In genomic region chr14:76681581-76682377, GRCm38 (mm10) we compare ENCODE assay signal across 9 mouse cellular contexts.
DNase-seq lines count a peak whose midpoint lies in the region; ATAC-seq and TF ChIP-seq lines count a peak whose summit lies in the region.
"Had no signal": no experiment of that assay in that cellular context is flagged by ENCODE, and none has a peak within 500 bp of the region (broad histone marks: within the 10 kb centered on the region; RNA-seq: fewer than 3 reads in every experiment).

No protein-coding gene starts in this region.

- intact Hi-C loops in gastrocnemius, postnatal 14 days (cut with DNase I; ENCODE audit: low total_unique reads), result no loop called here

- no peak for TF ChIP-seq CTCF in hindbrain, postnatal 0 days (IDR thresholded peaks at IDR 0.05; ENCODE audit: low read depth)
- TF ChIP-seq CTCF in liver, postnatal 0 days (IDR thresholded peaks at IDR 0.05; ENCODE audit: low read depth), result no peak

- no peaks in the 10 kb centered on the region for H3K36me3 ChIP-seq in liver, embryonic 11.5 days (ENCODE audit: control insufficient read depth, insufficient read depth, low read length)
- no peaks in the 10 kb centered on the region for H3K36me3 ChIP-seq in hindbrain, postnatal 0 days (ENCODE audit: insufficient read depth, low read length)
- no peaks in the 10 kb centered on the region; the same call in 1 of the 2 replicates for H3K36me3 ChIP-seq in liver, postnatal 0 days (replicated peaks; ENCODE audit: insufficient read depth, low read length)
- H3K36me3 ChIP-seq: liver, embryonic 13.5 days had no signal

- H3K4me1 ChIP-seq in liver, embryonic 11.5 days (replicated peaks; ENCODE audit: control insufficient read depth, insufficient read depth, low read length), result peaks cover 6% of the 10 kb centered on the region; the same call in 1 of the 2 replicates
- H3K4me1 ChIP-seq in hindbrain, postnatal 0 days (ENCODE audit: insufficient read depth, low read length), result 0 out of 2 replicates have a peak, but pooled peaks cover 5% of the 10 kb centered on the region
- peaks cover 7% of the 10 kb centered on the region for H3K4me1 ChIP-seq in liver, postnatal 0 days (ENCODE audit: insufficient read depth)

- no peaks in the 10 kb centered on the region for H3K9me3 ChIP-seq in liver, embryonic 11.5 days (ENCODE audit: control insufficient read depth, low read length)
- H3K9me3 ChIP-seq in hindbrain, postnatal 0 days (ENCODE audit: low read length), result no peaks in the 10 kb centered on the region
- H3K9me3 ChIP-seq in liver, postnatal 0 days (ENCODE audit: low read length), result no peaks in the 10 kb centered on the region
- H3K9me3 ChIP-seq: liver, embryonic 13.5 days had no signal

- peak; percentile 39 for DNase-seq in liver
- DNase-seq in liver, embryonic 11.5 days (ENCODE audit: low spot score), result no peak
- DNase-seq in gastrocnemius, postnatal 14 days, result peak; percentile 66
- peak; percentile 54 for DNase-seq in hindbrain, postnatal 0 days (ENCODE audit: low spot score)
- DNase-seq in liver, postnatal 0 days, result no peak
- peak; percentile 53 for DNase-seq in testis, postnatal 10 days (ENCODE audit: low spot score)
- no peak for DNase-seq in frontal cortex, postnatal 14 days (ENCODE audit: low spot score in 2 of 2)
- no peak for DNase-seq in layer of hippocampus, postnatal 36 days
- DNase-seq: liver, embryonic 13.5 days had no signal

- no peak overlapping the region for H3K27ac ChIP-seq in liver, embryonic 11.5 days (ENCODE audit: low read depth, low read length)
- H3K27ac ChIP-seq in hindbrain, postnatal 0 days, result peak overlapping the region; percentile 15; the same call in 1 of the 2 replicates
- peak overlapping the region; percentile 7; the same call in 1 of the 2 replicates for H3K27ac ChIP-seq in liver, postnatal 0 days (ENCODE audit: low read depth)
- H3K27ac ChIP-seq: liver, embryonic 13.5 days had no signal

- no peak for TF ChIP-seq EP300 in liver, postnatal 0 days (IDR thresholded peaks at IDR 0.05; ENCODE audit: low read depth)

- H3K4me2 ChIP-seq in liver, embryonic 11.5 days, result no peak overlapping the region
- H3K4me2 ChIP-seq in hindbrain, postnatal 0 days (ENCODE audit: low read depth, low read length), result no peak overlapping the region
- no peak overlapping the region for H3K4me2 ChIP-seq in liver, postnatal 0 days (ENCODE audit: low read depth, low read length)
- H3K4me2 ChIP-seq: liver, embryonic 13.5 days had no signal

- H3K9ac ChIP-seq in liver, embryonic 11.5 days (ENCODE audit: low read depth, low read length), result no peak overlapping the region
- H3K9ac ChIP-seq in hindbrain, postnatal 0 days (replicated peaks; ENCODE audit: low read length), result no peak overlapping the region
- H3K9ac ChIP-seq in liver, postnatal 0 days (replicated peaks), result no peak overlapping the region
- H3K9ac ChIP-seq: liver, embryonic 13.5 days had no signal

- H3K4me3 ChIP-seq in liver, embryonic 11.5 days (ENCODE audit: low read depth, low read length), result no peak overlapping the region
- H3K4me3 ChIP-seq in hindbrain, postnatal 0 days (ENCODE audit: low read length), result no peak overlapping the region
- no peak overlapping the region for H3K4me3 ChIP-seq in liver, postnatal 0 days (ENCODE audit: low read depth, low read length)
- H3K4me3 ChIP-seq: liver, embryonic 13.5 days had no signal

- H3K27me3 ChIP-seq in liver, embryonic 11.5 days (replicated peaks; ENCODE audit: control insufficient read depth, insufficient read depth, low read length), result no peaks in the 10 kb centered on the region
- H3K27me3 ChIP-seq in hindbrain, postnatal 0 days (ENCODE audit: insufficient read depth, low read length), result no peaks in the 10 kb centered on the region
- H3K27me3 ChIP-seq in liver, postnatal 0 days (ENCODE audit: insufficient read depth, low read length), result no peaks in the 10 kb centered on the region
- H3K27me3 ChIP-seq: liver, embryonic 13.5 days had no signal

- no peak for ATAC-seq in liver, embryonic 11.5 days (replicated peaks; ENCODE audit: low FRiP score)
- no peak for ATAC-seq in hindbrain, postnatal 0 days
- no peak for ATAC-seq in liver, postnatal 0 days

- 57% methylated on average over 8 of the region's 8 CpGs for WGBS in liver, embryonic 11.5 days
- 44% methylated on average over 8 of the region's 8 CpGs for WGBS in hindbrain, postnatal 0 days
- WGBS in liver, postnatal 0 days (ENCODE audit: insufficient replicate concordance), result 43% methylated on average over 8 of the region's 8 CpGs

Comparison
In these comparisons a context has a peak if more than half of its experiments do, and no peak if none do; other contexts are left out.
1. DNase-seq: peak in liver (single experiment), gastrocnemius, postnatal 14 days (single experiment), hindbrain, postnatal 0 days (single experiment) and testis, postnatal 10 days (single experiment); none in liver, embryonic 11.5 days (single experiment), liver, postnatal 0 days (single experiment), frontal cortex, postnatal 14 days (0 of 2) and layer of hippocampus, postnatal 36 days (0 of 2).